Mouse (Mus musculus): ENCODE measurements at regions not wholly inside any gene's neighbourhood (a gene's known extent, or its start where the extent isn't known, plus 50 kb on each side); places are given as distances from the start of the nearest gene placed in this dataset.
"Not testable (repeated sequence)": the region's sequence is repeated elsewhere in the genome, so short reads cannot be mapped to it uniquely, and the experiment has no call there.

DNA sequence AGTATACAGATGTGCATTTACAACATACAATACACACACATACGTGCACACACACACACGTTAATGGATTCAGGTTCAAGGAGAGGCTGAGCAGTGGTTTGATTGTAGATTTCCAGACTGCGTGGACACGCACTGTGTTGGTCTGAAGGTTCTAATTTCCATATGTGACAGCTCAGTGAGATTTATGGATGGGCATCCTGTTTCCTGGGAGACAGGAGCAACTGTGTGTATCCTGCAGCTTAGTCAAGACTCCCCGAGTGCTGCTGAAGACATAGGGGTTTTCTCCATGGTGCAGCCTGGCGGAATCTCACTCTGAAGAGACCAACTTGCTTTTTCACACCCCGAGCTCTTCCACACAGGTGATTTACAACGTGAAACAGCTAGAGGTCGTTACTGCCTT lies 119.3 kb upstream of the Foxk1 start:
- DNase-seq = no peak

DNA sequence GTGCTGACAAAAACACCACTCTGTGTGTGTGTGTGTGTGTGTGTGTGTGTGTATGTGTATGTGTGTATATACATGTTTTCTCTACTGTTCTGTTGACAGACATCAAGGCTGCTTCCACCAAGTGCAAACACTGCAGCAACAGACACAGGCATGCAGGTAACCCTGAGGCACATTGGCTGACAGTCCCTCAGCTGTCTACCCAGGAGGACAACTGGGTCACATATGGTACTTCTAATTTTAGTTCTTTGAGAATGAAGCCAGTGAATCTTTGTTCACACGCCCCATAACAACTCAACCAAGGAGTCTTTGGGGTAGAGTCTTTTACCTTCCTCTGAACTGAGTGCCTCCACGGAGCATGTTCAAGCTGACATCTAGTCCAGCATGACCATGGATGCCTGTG lies 113.3 kb upstream of the Foxk1 start:
- no peak for DNase-seq

DNA sequence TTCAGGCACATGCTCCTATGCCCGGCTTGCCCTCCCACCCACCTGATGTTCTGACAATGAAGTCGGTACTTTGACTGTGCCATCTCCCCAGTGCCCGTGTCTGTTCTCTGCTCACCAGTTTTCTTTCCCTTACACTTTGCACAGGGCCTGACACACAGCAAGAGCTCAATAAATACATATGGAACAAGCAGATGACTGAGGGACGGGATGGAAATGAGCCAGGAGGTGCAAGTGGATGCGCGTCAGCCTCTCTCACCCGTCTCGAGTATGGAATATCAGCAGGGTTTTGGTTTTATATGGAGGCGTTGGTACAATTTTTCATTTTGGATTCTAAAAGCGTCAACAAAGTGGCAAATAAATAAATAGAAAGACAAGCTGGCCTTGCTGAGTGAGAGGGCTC lies 109.8 kb upstream of the Foxk1 start:
- no peak for DNase-seq

DNA sequence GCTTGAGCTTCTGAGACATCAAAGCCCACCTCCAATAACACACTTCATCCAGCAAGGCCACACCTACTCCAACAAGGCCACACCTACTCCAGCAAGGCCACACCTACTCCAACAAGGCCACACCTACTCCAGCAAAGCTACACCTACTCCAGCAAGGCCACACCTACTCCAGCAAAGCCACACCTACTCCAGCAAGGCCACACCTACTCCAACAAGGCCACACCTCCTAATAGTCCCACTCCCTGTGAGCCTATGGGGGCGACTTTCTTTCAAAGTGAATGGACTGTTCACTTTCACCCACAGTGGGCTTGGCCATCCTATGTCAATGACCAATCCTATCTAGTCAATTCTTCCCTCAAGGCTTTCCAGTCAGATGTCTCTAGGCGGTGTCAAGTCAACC lies 104.9 kb upstream of the Foxk1 start:
- not testable (repeated sequence) for DNase-seq

DNA sequence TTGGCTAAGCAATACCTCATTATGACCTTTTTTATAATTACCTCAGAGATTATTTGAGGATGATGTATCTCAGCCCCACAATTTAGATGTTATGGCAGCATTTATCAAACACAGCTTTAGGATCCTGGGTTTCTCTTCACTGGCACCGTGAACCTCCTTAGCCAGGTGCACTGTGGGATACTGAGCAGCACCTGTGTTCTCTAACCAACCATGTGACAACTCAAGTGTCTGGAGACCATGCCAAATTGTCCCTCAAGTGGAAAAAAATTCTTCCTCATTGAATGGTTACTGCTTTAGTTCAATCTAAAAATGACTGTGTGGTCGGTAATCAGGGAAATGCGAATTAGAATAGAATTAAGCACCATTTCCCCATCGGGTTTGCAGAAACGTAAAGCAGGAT lies 101.7 kb upstream of the Foxk1 start:
- DNase-seq = no peak

DNA sequence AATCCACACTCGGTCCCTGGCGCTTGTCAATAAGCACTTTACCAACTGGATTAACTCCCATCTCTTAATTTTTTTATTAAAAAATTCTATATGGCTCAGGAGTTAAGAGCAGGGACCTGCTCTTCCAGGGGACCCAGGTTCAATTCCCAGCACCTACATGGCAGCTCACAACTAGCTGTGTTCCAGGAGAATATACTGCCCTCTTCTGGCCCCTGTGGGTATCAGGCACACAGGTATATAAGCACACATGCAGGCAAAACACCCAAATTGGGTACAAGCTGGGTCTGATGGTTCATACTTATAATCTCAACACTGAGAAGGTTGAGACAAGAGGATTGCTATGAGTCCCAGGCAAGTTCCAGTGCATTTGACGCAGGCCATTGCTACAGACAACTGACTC lies 92.8 kb upstream of the Foxk1 start:
- DNase-seq = no peak

DNA sequence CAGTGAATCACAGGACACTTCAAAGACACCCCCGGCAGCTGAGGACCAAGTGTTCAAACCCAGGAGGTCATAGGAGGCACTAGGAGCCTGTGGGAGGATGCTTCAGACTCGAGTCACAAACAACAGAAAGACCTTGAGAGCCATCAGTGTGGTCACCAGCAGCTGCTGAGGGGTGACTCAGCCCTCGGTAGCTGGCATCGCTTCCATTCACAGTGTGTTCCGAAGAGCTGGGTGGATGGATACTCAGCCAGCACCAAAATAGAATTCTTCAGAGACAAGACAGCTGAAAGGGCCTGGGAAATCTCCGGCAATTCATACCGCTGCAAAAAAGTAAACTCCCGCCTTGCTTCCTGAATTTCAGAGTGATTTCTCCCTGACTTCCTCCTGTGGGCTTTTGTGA lies 87.4 kb upstream of the Foxk1 start:
- DNase-seq = peak; percentile 3

DNA sequence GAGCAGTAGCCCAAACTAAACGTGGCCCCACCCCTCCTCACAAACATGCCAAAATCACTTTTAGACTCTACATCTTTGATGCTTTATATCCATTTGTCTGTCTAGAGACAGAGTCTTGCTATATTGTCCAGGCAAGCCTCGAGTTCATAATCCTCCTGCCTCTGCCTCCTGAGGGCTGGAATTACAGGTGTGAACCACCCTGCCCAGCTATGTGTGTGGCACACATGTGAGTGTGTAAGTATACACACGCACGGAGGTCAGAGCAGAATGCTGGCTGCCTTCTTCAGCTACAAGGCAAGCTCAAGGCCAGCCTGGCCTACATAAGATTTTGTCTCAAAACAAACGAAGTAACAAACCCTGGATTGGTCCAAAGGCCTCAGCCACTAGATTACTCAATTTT lies 86.8 kb upstream of the Foxk1 start:
- DNase-seq = no peak

DNA sequence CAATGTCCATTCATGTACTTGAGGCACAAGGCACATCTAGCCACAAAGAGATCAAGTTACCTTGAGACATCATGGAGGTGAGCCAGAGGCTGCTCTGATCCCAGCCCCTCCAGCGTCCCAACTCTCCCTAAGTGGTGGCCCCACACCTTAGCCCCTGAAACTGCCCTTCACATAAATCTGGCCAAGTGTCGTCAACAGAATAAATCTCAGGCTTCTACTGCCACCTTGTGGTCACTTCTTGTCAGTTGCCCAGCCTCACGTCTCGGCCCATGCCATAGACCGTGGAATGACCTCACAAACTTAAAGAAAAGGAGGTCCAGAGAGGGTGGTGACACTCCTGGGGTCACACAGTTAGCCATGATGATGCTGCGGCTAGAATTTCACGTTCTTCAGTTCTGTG lies 82.0 kb upstream of the Foxk1 start:
- peak; percentile 68 for DNase-seq

DNA sequence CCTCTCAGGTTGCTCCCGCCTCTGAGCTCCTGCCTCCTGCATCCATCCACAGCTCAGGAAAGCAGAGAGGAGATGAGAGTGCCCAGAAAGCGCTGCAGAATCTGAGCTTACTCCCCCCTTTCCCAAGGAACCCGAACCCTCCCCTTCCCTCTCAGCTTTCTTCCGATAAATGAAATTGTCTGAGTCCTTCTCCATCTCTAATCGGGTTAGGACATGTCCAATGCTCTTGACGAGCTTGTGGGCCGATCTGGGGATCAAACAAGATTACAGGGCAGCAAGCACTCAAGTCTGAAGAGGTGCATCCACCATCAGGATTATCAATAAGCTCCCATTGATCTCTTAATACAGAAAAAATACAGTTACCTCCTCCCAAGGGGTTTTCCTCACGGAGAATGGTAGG lies 80.0 kb upstream of the Foxk1 start:
- DNase-seq = no peak

DNA sequence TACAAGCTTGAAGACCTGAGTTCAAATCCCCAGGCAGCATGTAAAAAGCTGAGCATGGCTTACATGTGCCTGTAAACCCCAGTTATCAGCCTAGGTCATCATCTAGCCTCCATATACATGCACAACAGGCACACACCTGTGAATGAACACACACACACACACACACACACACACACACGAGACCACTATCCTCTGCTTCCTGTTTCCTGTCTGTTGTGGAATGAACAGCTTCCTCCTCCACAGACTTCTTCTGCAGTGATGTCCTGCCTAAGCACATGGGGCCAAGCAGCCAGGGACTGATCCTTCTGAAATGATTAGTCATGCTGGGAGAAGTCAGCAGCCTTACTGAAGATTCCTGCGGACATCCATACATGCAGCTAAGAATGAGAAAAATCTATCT lies 76.4 kb upstream of the Foxk1 start:
- DNase-seq = no peak

DNA sequence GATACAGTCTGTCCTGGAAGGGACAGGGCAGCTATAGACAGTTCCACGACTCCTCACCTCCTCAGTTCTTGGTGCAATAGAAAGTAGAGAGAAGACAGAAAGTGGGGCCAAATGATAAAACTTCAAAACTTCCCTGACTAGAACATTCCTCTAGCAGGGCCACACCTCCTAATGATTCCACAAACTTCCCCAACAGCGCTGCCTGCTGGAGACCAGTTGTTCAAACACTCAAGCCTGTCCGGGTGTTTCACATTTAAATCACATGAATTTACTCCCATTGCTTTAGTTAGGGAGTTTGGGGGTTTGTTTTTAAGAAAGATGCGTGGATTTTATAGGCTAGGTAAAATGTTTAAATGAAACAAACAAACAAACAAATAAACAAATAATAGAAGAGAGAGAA lies 75.7 kb upstream of the Foxk1 start:
- DNase-seq = no peak

DNA sequence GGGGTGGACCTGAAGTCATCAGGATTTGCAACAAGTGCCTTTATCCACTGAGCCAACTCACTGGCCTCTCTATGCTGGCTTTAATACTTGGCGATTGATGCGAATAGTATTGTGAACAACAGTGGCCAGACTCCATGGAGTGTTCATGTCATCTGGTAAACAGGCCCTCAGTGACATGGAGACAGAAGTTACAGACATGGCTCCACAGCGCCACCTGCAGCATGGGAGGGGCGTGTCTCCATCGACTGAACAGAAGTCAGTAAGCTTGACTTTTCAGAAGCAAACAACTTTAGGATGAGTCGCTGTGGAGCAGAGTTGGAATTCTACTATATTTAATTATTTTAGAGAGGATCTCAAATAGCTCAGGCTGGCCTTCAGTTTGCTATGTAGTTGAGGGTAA lies 74.0 kb upstream of the Foxk1 start:
- DNase-seq = no peak

DNA sequence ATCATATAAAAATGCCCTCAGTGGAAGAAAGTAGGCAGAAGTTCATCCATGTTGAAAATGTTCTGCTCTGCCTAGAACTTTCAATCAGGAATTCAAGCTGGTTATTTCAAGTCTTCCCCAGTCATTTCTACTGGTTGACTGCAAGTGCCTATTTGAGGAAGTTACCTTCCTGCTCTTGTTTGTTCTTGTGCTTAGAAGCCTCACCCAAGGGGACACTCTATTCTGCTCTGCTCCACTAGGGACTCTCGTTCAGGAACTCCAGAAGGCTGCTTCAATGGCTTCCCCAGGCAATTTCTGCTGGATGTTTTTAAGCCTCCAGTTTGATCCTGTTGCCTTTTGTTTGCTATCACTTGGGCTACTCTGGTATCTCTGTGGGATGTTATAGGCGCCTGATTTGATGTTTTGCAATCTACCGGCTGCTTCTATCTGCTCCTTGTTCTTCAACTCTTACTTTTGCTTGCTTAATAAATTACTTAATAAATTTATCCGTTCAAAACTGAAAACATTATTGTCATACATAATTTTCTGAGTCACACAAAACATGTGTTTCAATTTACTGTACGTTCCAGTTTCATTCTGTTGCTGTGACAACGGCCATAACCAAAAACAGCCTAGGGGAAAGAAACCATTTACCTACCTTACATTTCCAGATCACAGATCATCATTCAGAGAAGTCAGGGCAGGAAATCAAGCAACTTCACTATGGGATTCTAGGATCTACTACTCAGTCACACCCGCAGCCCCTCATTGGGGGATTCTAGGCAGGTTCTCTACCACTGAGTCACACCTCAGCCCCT lies 71.4 kb upstream of the Foxk1 start:
- no peak for DNase-seq

DNA sequence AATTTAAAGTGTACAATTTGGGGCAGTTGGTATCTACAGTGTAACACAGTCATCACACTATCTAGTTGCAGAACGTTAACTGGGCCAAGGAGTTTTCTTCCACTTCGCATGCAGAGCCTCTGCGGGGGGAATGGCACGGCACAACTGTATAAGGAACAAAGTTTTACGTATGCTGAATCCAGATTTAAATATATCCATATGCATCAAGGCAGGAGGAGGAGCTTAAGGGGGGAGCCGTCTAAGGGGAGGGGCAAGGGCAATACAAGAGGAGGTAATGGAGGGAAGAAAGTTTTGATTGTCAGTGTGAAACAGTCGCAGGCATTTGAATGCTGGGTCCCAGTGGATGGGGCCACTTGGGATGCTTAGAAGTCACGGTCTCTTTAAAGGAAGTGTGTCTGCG lies 68.6 kb upstream of the Foxk1 start:
- DNase-seq = no peak

DNA sequence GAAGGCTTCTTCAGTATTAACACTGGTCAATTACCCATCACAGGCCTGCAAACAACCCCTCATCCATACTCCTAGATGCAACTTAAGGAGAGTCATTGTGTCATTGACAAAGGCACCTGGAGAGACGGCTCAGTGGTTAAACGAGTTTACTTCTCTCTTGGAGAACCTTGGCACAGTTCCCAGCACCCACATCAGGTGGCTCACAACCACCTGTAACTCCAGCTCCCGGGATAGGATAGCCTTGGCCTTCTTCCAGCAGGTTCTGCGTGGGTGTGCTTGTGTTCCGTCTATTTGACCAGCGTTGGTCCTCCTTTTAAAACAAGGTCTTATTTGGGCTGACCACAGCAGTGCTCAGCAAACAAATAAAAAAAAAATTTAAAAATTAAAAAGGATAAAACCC lies 63.9 kb upstream of the Foxk1 start:
- no peak for DNase-seq

DNA sequence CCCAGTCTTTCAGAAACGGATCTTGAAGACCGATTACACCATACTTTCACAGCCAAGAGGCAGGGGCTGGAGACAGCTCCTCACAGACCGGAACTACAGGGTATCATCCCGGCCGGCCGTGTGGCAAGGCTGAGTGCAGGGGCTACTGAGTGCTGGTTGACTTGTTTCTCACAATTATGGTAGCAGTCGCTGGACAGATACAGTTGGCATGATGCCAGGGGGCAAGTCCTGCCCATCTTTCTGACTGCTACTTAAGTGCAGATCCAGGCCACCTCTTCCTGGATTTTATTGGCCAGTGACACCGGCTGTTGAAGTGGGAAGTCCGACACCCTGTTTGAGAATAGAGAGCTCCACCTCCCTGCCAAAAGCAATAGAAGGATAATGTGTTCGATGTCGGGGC lies 63.2 kb upstream of the Foxk1 start:
- DNase-seq = no peak

DNA sequence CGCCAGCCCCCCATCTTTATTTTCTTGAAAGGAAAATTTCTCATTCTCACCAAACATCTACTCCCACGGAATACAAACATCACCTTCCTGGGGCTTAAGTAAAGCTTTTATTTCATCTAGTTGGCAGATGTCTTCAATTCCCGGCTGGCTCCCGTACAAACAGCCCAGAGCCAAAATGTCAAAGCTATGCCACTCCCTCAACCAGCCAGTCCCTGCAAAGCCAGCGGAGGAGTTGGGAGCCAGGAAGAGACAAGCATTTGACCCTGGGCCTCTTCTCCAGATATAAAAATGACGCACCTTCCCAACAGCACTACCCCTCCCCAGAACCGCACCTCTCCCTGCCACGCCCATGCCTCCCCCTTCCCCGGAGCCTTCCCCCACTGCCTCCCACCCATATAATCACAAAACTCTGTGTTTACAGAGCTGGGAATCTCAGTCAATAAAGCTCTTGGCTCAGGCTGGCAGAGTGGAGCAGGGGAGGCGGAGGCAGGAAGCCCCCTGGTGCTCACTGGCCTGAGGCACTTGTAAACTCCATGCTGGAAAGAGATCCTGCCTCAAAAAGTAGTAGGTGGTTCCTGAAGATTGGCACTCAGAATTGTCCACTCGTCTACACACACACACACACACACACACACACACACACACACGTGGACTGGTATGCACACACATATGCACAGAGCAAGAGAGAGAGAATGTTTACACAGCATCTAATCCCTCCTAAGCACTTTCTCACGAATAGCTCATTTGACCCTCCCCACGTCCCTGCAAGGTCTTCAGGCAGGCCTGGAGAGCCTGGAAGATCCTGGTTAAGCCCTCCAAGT lies 60.9 kb upstream of the Foxk1 start:
- DNase-seq = no peak

DNA sequence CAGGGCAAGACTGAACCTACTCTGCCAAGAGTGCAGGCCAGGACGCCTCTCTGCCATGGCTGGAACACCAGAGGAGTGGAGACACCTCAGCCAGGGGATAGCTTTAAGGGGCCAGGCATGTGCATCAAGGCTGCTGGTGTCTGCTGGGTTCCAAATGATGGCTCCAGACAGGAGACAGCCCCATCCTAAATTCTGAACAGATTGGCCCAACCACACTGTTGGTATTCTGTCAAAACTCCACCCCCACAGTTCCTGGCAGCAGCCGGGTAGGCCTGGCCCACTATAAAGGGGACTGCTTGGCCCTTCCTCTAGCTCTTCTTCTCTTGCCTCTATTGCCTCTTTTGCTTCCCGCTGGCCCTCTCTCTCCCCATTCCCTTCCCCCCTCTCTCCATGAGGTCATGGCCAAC lies 60.3 kb upstream of the Foxk1 start:
- DNase-seq = no peak

DNA sequence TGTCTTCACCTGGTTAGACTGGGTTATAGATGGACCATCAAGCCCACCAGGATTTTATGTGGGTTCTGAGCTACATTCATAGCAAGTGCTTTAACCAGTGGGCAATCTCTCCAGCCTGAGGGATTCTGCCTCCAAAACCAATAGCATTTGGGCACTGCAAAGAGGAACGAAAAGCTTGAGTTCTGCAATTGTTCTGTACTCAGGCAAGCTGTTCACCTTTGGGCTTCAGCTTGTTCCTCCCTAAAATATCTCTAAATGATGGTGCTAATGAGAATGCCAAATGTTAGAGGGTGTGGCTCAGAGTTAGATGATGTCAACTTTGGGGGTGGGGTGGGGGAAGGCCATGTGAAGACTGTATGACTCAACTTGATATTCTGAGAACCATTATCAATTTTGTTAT lies 54.8 kb upstream of the Foxk1 start:
- DNase-seq = no peak

DNA sequence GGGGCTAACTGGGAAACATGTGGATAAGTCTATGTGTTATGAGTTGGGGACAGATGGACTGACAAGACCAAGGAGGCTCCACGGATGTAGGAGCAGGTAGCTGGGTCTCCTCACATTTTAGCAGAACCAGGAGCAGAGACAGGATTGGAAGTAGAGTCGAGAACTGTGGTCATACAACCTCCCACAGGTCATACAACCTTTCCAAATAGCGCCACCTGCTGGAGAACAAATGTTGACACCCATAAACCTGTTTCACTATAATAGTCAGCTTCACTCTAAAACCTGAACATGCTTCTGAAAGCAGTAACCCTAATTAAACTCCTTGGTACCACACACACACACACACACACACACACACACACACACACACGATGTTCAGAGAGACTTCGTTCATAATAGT lies 50.7 kb upstream of the Foxk1 start:
- no peak for DNase-seq
